Mouse (Mus musculus): ENCODE measurements around the gene Spata32. TPM values are rescaled to one million over a fixed set of nuclear protein-coding genes. Genes with fewer than 3 reads are reported as not detected.
"Not testable (repeated sequence)": the region's sequence is repeated elsewhere in the genome, so short reads cannot be mapped to it uniquely, and the experiment has no call there.

The Spata32 gene
- polyA plus RNA-seq, 1 experiment from 2014 or later, result not detected

GRCm38 (mm10) chr11:103223444-103223843 lies 5.2 kb upstream of the Spata32 start:
- ATAC-seq (replicated peaks; ENCODE audit: low FRiP score) (no peak), DNase-seq (ENCODE audit: low spot score) (no peak)
- no peak overlapping the region for H3K4me2 ChIP-seq
- no peak overlapping the region for H3K4me3 ChIP-seq (ENCODE audit: low read depth, low read length)
- H3K9me3 ChIP-seq (ENCODE audit: control insufficient read depth, low read length), result no peaks in the 10 kb centered on the region
- H3K36me3 ChIP-seq (ENCODE audit: control insufficient read depth, insufficient read depth, low read length), result no peaks in the 10 kb centered on the region; the same call in none of the 2 replicates
- H3K4me1 ChIP-seq (replicated peaks; ENCODE audit: control insufficient read depth, insufficient read depth, low read length), result peaks cover 5% of the 10 kb centered on the region; the same call in 1 of the 2 replicates
- peaks cover 2% of the 10 kb centered on the region; the same call in 1 of the 2 replicates for H3K27me3 ChIP-seq (replicated peaks; ENCODE audit: control insufficient read depth, insufficient read depth, low read length)
- no peak overlapping the region for H3K9ac ChIP-seq (ENCODE audit: low read depth, low read length)
- no peak overlapping the region for H3K27ac ChIP-seq (ENCODE audit: low read depth, low read length)
- 72% methylated on average over 10 of the region's 10 CpGs for WGBS

GRCm38 (mm10) chr11:103222718-103223117 lies 4.5 kb upstream of the Spata32 start:
- not testable (repeated sequence) for H3K27ac ChIP-seq (ENCODE audit: low read depth, low read length); H3K9me3 ChIP-seq (ENCODE audit: control insufficient read depth, low read length); H3K27me3 ChIP-seq (replicated peaks; ENCODE audit: control insufficient read depth, insufficient read depth, low read length); DNase-seq (ENCODE audit: low spot score); H3K4me1 ChIP-seq (replicated peaks; ENCODE audit: control insufficient read depth, insufficient read depth, low read length); H3K4me3 ChIP-seq (ENCODE audit: low read depth, low read length); H3K9ac ChIP-seq (ENCODE audit: low read depth, low read length); H3K4me2 ChIP-seq; H3K36me3 ChIP-seq (ENCODE audit: control insufficient read depth, insufficient read depth, low read length); ATAC-seq (replicated peaks; ENCODE audit: low FRiP score)
- WGBS, result 76% methylated on average over 4 of the region's 4 CpGs

- H3K27me3 ChIP-seq (replicated peaks; ENCODE audit: control insufficient read depth, insufficient read depth, low read length), result peaks cover 2% of the 10 kb centered on the region; the same call in 1 of the 2 replicates
- WGBS, result 80% methylated on average over 6 of the region's 6 CpGs
- ATAC-seq (replicated peaks; ENCODE audit: low FRiP score) (no peak), DNase-seq (ENCODE audit: low spot score) (no peak)
- no peak overlapping the region for H3K4me2 ChIP-seq
- H3K4me3 ChIP-seq (ENCODE audit: low read depth, low read length), result no peak overlapping the region
- no peaks in the 10 kb centered on the region; the same call in 1 of the 2 replicates for H3K36me3 ChIP-seq (ENCODE audit: control insufficient read depth, insufficient read depth, low read length)
- peaks cover 4% of the 10 kb centered on the region; the same call in 1 of the 2 replicates for H3K4me1 ChIP-seq (replicated peaks; ENCODE audit: control insufficient read depth, insufficient read depth, low read length)
- H3K9ac ChIP-seq (ENCODE audit: low read depth, low read length), result no peak overlapping the region
- H3K27ac ChIP-seq (ENCODE audit: low read depth, low read length), result no peak overlapping the region
- H3K9me3 ChIP-seq (ENCODE audit: control insufficient read depth, low read length), result no peaks in the 10 kb centered on the region
Observed at GRCm38 (mm10) chr11:103221437-103221836, 3.2 kb upstream of the Spata32 start.

GRCm38 (mm10) chr11:103219995-103220394 lies 1.8 kb upstream of the Spata32 start:
- H3K4me2 ChIP-seq, result no peak overlapping the region
- H3K9me3 ChIP-seq (ENCODE audit: control insufficient read depth, low read length), result no peaks in the 10 kb centered on the region
- H3K4me1 ChIP-seq (replicated peaks; ENCODE audit: control insufficient read depth, insufficient read depth, low read length), result peaks cover 2% of the 10 kb centered on the region; the same call in 1 of the 2 replicates
- H3K27me3 ChIP-seq (replicated peaks; ENCODE audit: control insufficient read depth, insufficient read depth, low read length), result peaks cover 2% of the 10 kb centered on the region; the same call in 1 of the 2 replicates
- H3K36me3 ChIP-seq (ENCODE audit: control insufficient read depth, insufficient read depth, low read length), result no peaks in the 10 kb centered on the region
- no peak overlapping the region for H3K27ac ChIP-seq (ENCODE audit: low read depth, low read length)
- WGBS, result 74% methylated on average over 4 of the region's 4 CpGs
- H3K4me3 ChIP-seq (ENCODE audit: low read depth, low read length), result no peak overlapping the region
- H3K9ac ChIP-seq (ENCODE audit: low read depth, low read length), result no peak overlapping the region
- no peak for DNase-seq (ENCODE audit: low spot score)
- ATAC-seq (replicated peaks; ENCODE audit: low FRiP score), result no peak

- Histone ChIP-seq H3K27me3 (replicated peaks; ENCODE audit: control insufficient read depth, insufficient read depth, low read length) (peaks cover 2% of the 10 kb centered on the region; the same call in 1 of the 2 replicates), H3K4me1 (replicated peaks; ENCODE audit: control insufficient read depth, insufficient read depth, low read length) (no peaks in the 10 kb centered on the region; the same call in 1 of the 2 replicates), H3K9ac (ENCODE audit: low read depth, low read length) (no peak overlapping the region), H3K4me2 (no peak overlapping the region), H3K27ac (ENCODE audit: low read depth, low read length) (no peak overlapping the region), H3K36me3 (ENCODE audit: control insufficient read depth, insufficient read depth, low read length) (no peaks in the 10 kb centered on the region), H3K4me3 (ENCODE audit: low read depth, low read length) (no peak overlapping the region), H3K9me3 (ENCODE audit: control insufficient read depth, low read length) (no peaks in the 10 kb centered on the region)
- ATAC-seq (replicated peaks; ENCODE audit: low FRiP score) (no peak), DNase-seq (ENCODE audit: low spot score) (no peak)
- 87% methylated on average over 5 of the region's 5 CpGs for WGBS
Observed at GRCm38 (mm10) chr11:103219259-103219658, 1.0 kb upstream of the Spata32 start.

- DNase-seq (ENCODE audit: low spot score), result no peak
- Histone ChIP-seq H3K4me1 (replicated peaks; ENCODE audit: control insufficient read depth, insufficient read depth, low read length) (no peaks in the 10 kb centered on the region; the same call in 1 of the 2 replicates), H3K4me3 (ENCODE audit: low read depth, low read length) (peak overlapping the region; percentile 55), H3K4me2 (peak overlapping the region; percentile 94), H3K9me3 (ENCODE audit: control insufficient read depth, low read length) (no peaks in the 10 kb centered on the region), H3K9ac (ENCODE audit: low read depth, low read length) (peak overlapping the region; percentile 62), H3K27me3 (replicated peaks; ENCODE audit: control insufficient read depth, insufficient read depth, low read length) (peaks cover 2% of the 10 kb centered on the region; the same call in 1 of the 2 replicates), H3K27ac (ENCODE audit: low read depth, low read length) (no peak overlapping the region), H3K36me3 (ENCODE audit: control insufficient read depth, insufficient read depth, low read length) (no peaks in the 10 kb centered on the region)
- ATAC-seq (replicated peaks; ENCODE audit: low FRiP score), result no peak; the same call in 1 of the 2 replicates
- 28% methylated on average over 6 of the region's 6 CpGs for WGBS
Observed at GRCm38 (mm10) chr11:103218517-103218901, 277 bp upstream of the Spata32 start.

- Histone ChIP-seq H3K9ac (ENCODE audit: low read depth, low read length) (no peak overlapping the region), H3K4me2 (no peak overlapping the region), H3K27me3 (replicated peaks; ENCODE audit: control insufficient read depth, insufficient read depth, low read length) (peaks cover 2% of the 10 kb centered on the region; the same call in 1 of the 2 replicates), H3K4me3 (ENCODE audit: low read depth, low read length) (no peak overlapping the region), H3K4me1 (replicated peaks; ENCODE audit: control insufficient read depth, insufficient read depth, low read length) (no peaks in the 10 kb centered on the region; the same call in 1 of the 2 replicates), H3K36me3 (ENCODE audit: control insufficient read depth, insufficient read depth, low read length) (no peaks in the 10 kb centered on the region), H3K27ac (ENCODE audit: low read depth, low read length) (no peak overlapping the region), H3K9me3 (ENCODE audit: control insufficient read depth, low read length) (no peaks in the 10 kb centered on the region)
- DNase-seq (ENCODE audit: low spot score) (no peak), ATAC-seq (replicated peaks; ENCODE audit: low FRiP score) (peak; percentile 58; the same call in 1 of the 2 replicates)
- WGBS, result 52% methylated on average over 1 of the region's 1 CpGs
Observed at GRCm38 (mm10) chr11:103215355-103215754, 2.9 kb downstream of the Spata32 start.

GRCm38 (mm10) chr11:103213712-103214111 lies 4.5 kb downstream of the Spata32 start:
- WGBS, result 79% methylated on average over 5 of the region's 5 CpGs
- no peaks in the 10 kb centered on the region for H3K9me3 ChIP-seq (ENCODE audit: control insufficient read depth, low read length)
- no peaks in the 10 kb centered on the region for H3K36me3 ChIP-seq (ENCODE audit: control insufficient read depth, insufficient read depth, low read length)
- DNase-seq (ENCODE audit: low spot score) (no peak), ATAC-seq (replicated peaks; ENCODE audit: low FRiP score) (no peak)
- no peaks in the 10 kb centered on the region; the same call in 1 of the 2 replicates for H3K4me1 ChIP-seq (replicated peaks; ENCODE audit: control insufficient read depth, insufficient read depth, low read length)
- no peak overlapping the region for H3K4me3 ChIP-seq (ENCODE audit: low read depth, low read length)
- H3K4me2 ChIP-seq, result no peak overlapping the region
- no peak overlapping the region for H3K9ac ChIP-seq (ENCODE audit: low read depth, low read length)
- H3K27ac ChIP-seq (ENCODE audit: low read depth, low read length), result no peak overlapping the region
- H3K27me3 ChIP-seq (replicated peaks; ENCODE audit: control insufficient read depth, insufficient read depth, low read length), result no peaks in the 10 kb centered on the region

GRCm38 (mm10) chr11:103210291-103210690 lies 7.9 kb downstream of the Spata32 start:
- Histone ChIP-seq H3K27ac (ENCODE audit: low read depth, low read length) (no peak overlapping the region), H3K27me3 (replicated peaks; ENCODE audit: control insufficient read depth, insufficient read depth, low read length) (no peaks in the 10 kb centered on the region), H3K4me2 (no peak overlapping the region), H3K9me3 (ENCODE audit: control insufficient read depth, low read length) (no peaks in the 10 kb centered on the region), H3K4me3 (ENCODE audit: low read depth, low read length) (no peak overlapping the region), H3K36me3 (ENCODE audit: control insufficient read depth, insufficient read depth, low read length) (no peaks in the 10 kb centered on the region), H3K4me1 (replicated peaks; ENCODE audit: control insufficient read depth, insufficient read depth, low read length) (no peaks in the 10 kb centered on the region; the same call in 1 of the 2 replicates), H3K9ac (ENCODE audit: low read depth, low read length) (no peak overlapping the region)
- ATAC-seq (replicated peaks; ENCODE audit: low FRiP score) (no peak), DNase-seq (ENCODE audit: low spot score) (no peak)
- WGBS, result 61% methylated on average over 8 of the region's 8 CpGs

Measured in liver, embryonic 11.5 days (tissue).